Mouse (Mus musculus): ENCODE results near the gene Ncdn. TPM values are rescaled to one million over a fixed set of nuclear protein-coding genes. Genes with fewer than 3 reads are reported as not detected.

Gene Ncdn
- polyA plus RNA-seq, 1 experiment = 953 TPM

GRCm38 (mm10) chr4:126734001-126734603 lies 19.1 kb downstream of the Ncdn start:
- no peak for DNase-seq (ENCODE audit: extremely low spot score in 1 of 2, low spot score in 1 of 2)

GRCm38 (mm10) chr4:126732531-126733380 lies 20.5 kb downstream of the Ncdn start:
- no peak for DNase-seq (ENCODE audit: extremely low spot score in 1 of 2, low spot score in 1 of 2)

DNA sequence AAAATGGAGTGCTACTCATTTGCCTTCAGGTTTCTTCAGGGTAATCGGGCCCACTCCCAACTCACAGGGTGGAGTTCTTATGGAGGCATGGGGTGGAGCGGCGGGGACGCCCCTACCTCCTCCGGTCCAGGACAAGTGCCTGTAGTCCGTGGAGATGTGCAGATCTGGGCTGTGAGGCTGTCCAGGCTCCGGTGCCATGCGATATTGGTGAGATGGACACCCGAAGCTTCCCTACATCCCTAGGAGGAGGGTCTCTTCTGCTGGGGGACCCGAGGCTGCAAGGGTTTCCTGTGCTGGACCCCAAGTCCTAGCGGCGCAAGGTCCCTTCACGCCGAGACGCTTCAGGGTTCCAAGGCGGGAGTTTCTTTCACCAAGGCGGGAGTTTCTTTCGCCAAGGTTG lies 21.1 kb downstream of the Ncdn start:
- DNase-seq (ENCODE audit: extremely low spot score in 1 of 2, low spot score in 1 of 2) = no peak

DNA sequence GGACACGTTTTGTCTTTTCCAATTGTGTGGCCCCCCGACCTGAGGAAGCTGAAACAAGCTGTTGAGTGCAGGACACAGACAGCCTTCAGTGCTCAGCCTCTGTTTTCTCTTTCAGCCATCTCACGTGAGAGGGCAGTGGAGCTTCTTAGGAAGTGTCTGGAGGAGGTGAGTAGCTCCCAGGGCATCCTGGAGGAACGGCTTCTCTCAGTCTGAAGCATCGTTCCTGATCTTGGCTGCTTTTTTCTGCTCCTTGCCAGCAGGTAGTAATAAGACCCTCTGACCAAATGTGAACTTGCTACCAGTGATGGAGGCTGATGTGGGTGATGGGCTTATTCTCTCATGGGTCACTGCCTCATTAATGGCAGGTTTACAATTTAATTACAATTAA lies 45.8 kb downstream of the Ncdn start:
- no peak for DNase-seq (ENCODE audit: extremely low spot score in 1 of 2, low spot score in 1 of 2)

GRCm38 (mm10) chr4:126706630-126707438 lies 46.4 kb downstream of the Ncdn start:
- no peak for DNase-seq (ENCODE audit: extremely low spot score in 1 of 2, low spot score in 1 of 2)

GRCm38 (mm10) chr4:126696908-126697307 lies 56.3 kb downstream of the Ncdn start:
- DNase-seq (ENCODE audit: extremely low spot score in 1 of 2, low spot score in 1 of 2) = no peak

Other genes with a start within 250 kb of the Ncdn start
- gene Ago4, start 220.0 kb downstream of the Ncdn start, polyA plus RNA-seq (2012; rRNA removed) = 6.4 and 6.8 TPM in 2 replicates
- gene Clspn, start 196.5 kb downstream of the Ncdn start, polyA plus RNA-seq (2012; rRNA removed) = 0.50 and 1.2 TPM in 2 replicates
- 50.9 and 53.0 TPM in 2 replicates for gene 5730409E04Rik, start 143.6 kb downstream of the Ncdn start, polyA plus RNA-seq (2012; rRNA removed)
- 171 and 176 TPM in 2 replicates for gene Psmb2, start 75.8 kb downstream of the Ncdn start, polyA plus RNA-seq (2012; rRNA removed)
- 0.04 TPM in 1 of 2 replicates, not detected in the other for gene Tfap2e, start 17.2 kb downstream of the Ncdn start, polyA plus RNA-seq (2012; rRNA removed)
- gene AU040320, start 106 bp upstream of the Ncdn start, polyA plus RNA-seq (2012; rRNA removed) = 50.5 and 53.4 TPM in 2 replicates
- gene Zmym4, start 214.7 kb upstream of the Ncdn start, polyA plus RNA-seq (2012; rRNA removed) = 25.3 and 26.1 TPM in 2 replicates

Data from frontal cortex, adult 2 months (tissue).